Comparison of ENCODE assay signal across 11 mouse cellular contexts in genomic region chr4:33640576-33641255, GRCm38 (mm10).
DNase-seq lines count a peak whose midpoint lies in the region; ATAC-seq and TF ChIP-seq lines count a peak whose summit lies in the region.
"Had no signal": no experiment of that assay in that cellular context is flagged by ENCODE, and none has a peak within 500 bp of the region (broad histone marks: within the 10 kb centered on the region; RNA-seq: fewer than 3 reads in every experiment).

No protein-coding gene starts in this region.

- H3K4me1 ChIP-seq in midbrain, postnatal 0 days (ENCODE audit: insufficient read depth, low read length): no peaks in the 10 kb centered on the region
- H3K4me1 ChIP-seq: heart, embryonic 15.5 days had no signal

- intact Hi-C loops in left cerebral cortex, postnatal 4 days (cut with DNase I): no loop called here
- intact Hi-C loops in left cerebral cortex, postnatal 36 days (cut with DNase I): no loop called here
- intact Hi-C loops in gastrocnemius, postnatal 36 days (cut with DNase I): no loop called here

- no peak for ATAC-seq in midbrain, postnatal 0 days (ENCODE audit: low FRiP score)

- WGBS in midbrain, postnatal 0 days: 51% methylated on average over 11 of the region's 11 CpGs

- DNase-seq in left cerebral cortex, postnatal 4 days: peak; percentile 82
- no peak for DNase-seq in left cerebral cortex, postnatal 36 days (ENCODE audit: low spot score in 2 of 2)
- peak; percentile 80 for DNase-seq in cerebellum, adult 11-12 months
- peak; percentile 38 to 41 for DNase-seq in gastrocnemius, postnatal 36 days
- peak; percentile 56 for DNase-seq in midbrain, postnatal 0 days (ENCODE audit: low spot score)
- no peak for DNase-seq in retina, postnatal 1 day
- no peak for DNase-seq in lung, adult 18-20 months
- DNase-seq: layer of hippocampus, adult 9-11 months; right cerebral cortex, adult 18-20 months had no signal

- no peak overlapping the region for H3K4me3 ChIP-seq in midbrain, postnatal 0 days (ENCODE audit: low read depth, low read length)
- H3K4me3 ChIP-seq: heart, embryonic 15.5 days had no signal

- no peak overlapping the region for H3K4me2 ChIP-seq in midbrain, postnatal 0 days (ENCODE audit: low read depth, low read length, poor library complexity, severe bottlenecking)
- H3K4me2 ChIP-seq: heart, embryonic 15.5 days had no signal

- H3K9ac ChIP-seq in midbrain, postnatal 0 days (replicated peaks; ENCODE audit: low read length, poor library complexity, severe bottlenecking): no peak overlapping the region
- H3K9ac ChIP-seq: heart, embryonic 15.5 days had no signal

- 0 out of 2 replicates have a peak overlapping the region, but pooled peaks have one; percentile 18 for H3K27ac ChIP-seq in midbrain, postnatal 0 days (ENCODE audit: low read depth, low read length)
- H3K27ac ChIP-seq: heart, embryonic 15.5 days had no signal

- no peaks in the 10 kb centered on the region for H3K9me3 ChIP-seq in midbrain, postnatal 0 days (ENCODE audit: low read length)
- H3K9me3 ChIP-seq: G1E; heart, embryonic 15.5 days had no signal

- no peak for TF ChIP-seq CTCF in midbrain, postnatal 0 days (IDR thresholded peaks at IDR 0.05)

- H3K36me3 ChIP-seq in midbrain, postnatal 0 days (ENCODE audit: insufficient read depth, low read length): no peaks in the 10 kb centered on the region
- H3K36me3 ChIP-seq: G1E; heart, embryonic 15.5 days had no signal

- H3K27me3 ChIP-seq in midbrain, postnatal 0 days (ENCODE audit: insufficient read depth, low read length): no peaks in the 10 kb centered on the region
- H3K27me3 ChIP-seq: heart, embryonic 15.5 days had no signal

Comparison
In these comparisons a context has a peak if more than half of its experiments do, and no peak if none do; other contexts are left out.
1. DNase-seq: peak in left cerebral cortex, postnatal 4 days (single experiment), cerebellum, adult 11-12 months (single experiment), gastrocnemius, postnatal 36 days (2 of 2) and midbrain, postnatal 0 days (single experiment); none in left cerebral cortex, postnatal 36 days (0 of 2), retina, postnatal 1 day (single experiment) and lung, adult 18-20 months (0 of 2).